10 mouse cellular contexts compared by ENCODE assay signal in the genomic region with DNA sequence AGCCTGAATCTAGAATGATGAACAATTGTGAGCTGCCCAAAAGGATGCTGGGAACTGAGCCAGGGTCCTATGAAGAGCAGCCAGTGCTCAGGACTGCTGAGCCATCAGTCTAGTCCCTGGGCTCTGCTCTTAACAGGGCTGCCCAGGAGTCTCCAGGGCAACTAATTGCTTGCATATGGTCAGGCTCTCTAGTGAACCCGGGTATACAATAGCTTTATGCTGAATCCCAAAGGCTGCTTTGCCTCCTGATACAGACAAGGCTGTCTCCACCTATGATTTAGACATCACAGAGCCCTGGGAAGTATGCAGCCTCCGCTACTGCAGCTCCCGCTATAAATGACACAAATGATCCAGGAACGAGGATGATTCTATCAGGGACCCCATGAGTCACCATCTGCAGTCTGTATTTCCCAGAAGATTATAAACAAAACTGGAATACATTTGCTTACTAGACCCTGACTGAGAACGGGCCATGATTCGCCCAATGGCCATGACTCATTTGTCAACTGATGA. TPM values are rescaled to one million over a fixed set of nuclear protein-coding genes. Genes with fewer than 3 reads are reported as not detected.
DNase-seq lines count a peak whose midpoint lies in the region; ATAC-seq and TF ChIP-seq lines count a peak whose summit lies in the region.
"Had no signal": no experiment of that assay in that cellular context is flagged by ENCODE, and none has a peak within 500 bp of the region (broad histone marks: within the 10 kb centered on the region; RNA-seq: fewer than 3 reads in every experiment).

No protein-coding gene starts in this region.

- ATAC-seq in hindbrain, embryonic 11.5 days (ENCODE audit: low FRiP score): peak; percentile 87
- ATAC-seq in lung, postnatal 0 days: no peak
- ATAC-seq in megakaryocyte, adult 5-6 weeks (ENCODE audit: poor library complexity, severe bottlenecking): no peak
- ATAC-seq: liver, postnatal 0 days had no signal

- no peak overlapping the region for H3K9ac ChIP-seq in hindbrain, embryonic 11.5 days (ENCODE audit: low read depth, low read length)
- H3K9ac ChIP-seq in lung, postnatal 0 days (replicated peaks; ENCODE audit: low read depth): no peak overlapping the region
- H3K9ac ChIP-seq: liver, postnatal 0 days had no signal

- H3ac ChIP-seq in myocyte (ENCODE audit: control insufficient read depth, insufficient read length): no peak overlapping the region

- H3K27me3 ChIP-seq in hindbrain, embryonic 11.5 days (ENCODE audit: control insufficient read depth, insufficient read depth, low read length): no peaks in the 10 kb centered on the region
- peaks cover 11% of the 10 kb centered on the region for H3K27me3 ChIP-seq in myocyte (ENCODE audit: control insufficient read depth, insufficient read depth, insufficient read length)
- H3K27me3 ChIP-seq in lung, postnatal 0 days (replicated peaks; ENCODE audit: insufficient read depth, low read length): no peaks in the 10 kb centered on the region

- TF ChIP-seq CTCF in gastrocnemius, adult 2 months (IDR thresholded peaks at IDR 0.05): no peak
- no peak for TF ChIP-seq CTCF in lung, postnatal 0 days (IDR thresholded peaks at IDR 0.05)

- TF ChIP-seq POLR2A in myocyte (IDR thresholded peaks at IDR 0.05; ENCODE audit: insufficient read length, low read depth): no peak

- WGBS in hindbrain, embryonic 11.5 days: 13% methylated on average over 6 of the region's 6 CpGs
- WGBS in lung, postnatal 0 days: 53% methylated on average over 6 of the region's 6 CpGs

- no peak overlapping the region for H3K4me2 ChIP-seq in hindbrain, embryonic 11.5 days (replicated peaks; ENCODE audit: low read depth, low read length)
- peak overlapping the region; percentile 12 for H3K4me2 ChIP-seq in myocyte (ENCODE audit: low read depth)
- H3K4me2 ChIP-seq in lung, postnatal 0 days (replicated peaks; ENCODE audit: low read depth, low read length): no peak overlapping the region

- H3K9me3 ChIP-seq in hindbrain, embryonic 11.5 days (ENCODE audit: control insufficient read depth, low read length): no peaks in the 10 kb centered on the region
- no peaks in the 10 kb centered on the region for H3K9me3 ChIP-seq in lung, postnatal 0 days (ENCODE audit: low read length)

- no peaks in the 10 kb centered on the region for H3K36me3 ChIP-seq in hindbrain, embryonic 11.5 days (ENCODE audit: control insufficient read depth, insufficient read depth, low read length)
- H3K36me3 ChIP-seq in myocyte (ENCODE audit: control insufficient read depth, insufficient read depth): no peaks in the 10 kb centered on the region
- no peaks in the 10 kb centered on the region for H3K36me3 ChIP-seq in lung, postnatal 0 days (ENCODE audit: insufficient read depth, low read length)

- DNase-seq in gastrocnemius, adult 2 months: peak; percentile 55
- no peak for DNase-seq in gastrocnemius, postnatal 25 days
- DNase-seq in R1 (ENCODE audit: low read depth, low spot score): peak; percentile 42
- DNase-seq in hindbrain, embryonic 11.5 days (ENCODE audit: low spot score): peak; percentile 68
- DNase-seq in lung, postnatal 0 days (ENCODE audit: low spot score): no peak
- DNase-seq in retina, postnatal 1 day: no peak
- DNase-seq: liver, postnatal 0 days had no signal

- TF ChIP-seq EP300 in lung, postnatal 0 days (IDR thresholded peaks at IDR 0.05): no peak

- H3K4me1 ChIP-seq in hindbrain, embryonic 11.5 days (replicated peaks; ENCODE audit: control insufficient read depth, insufficient read depth, low read length): peaks cover 9% of the 10 kb centered on the region
- H3K4me1 ChIP-seq in lung, postnatal 0 days (ENCODE audit: insufficient read depth, low read depth, low read length): no peaks in the 10 kb centered on the region; the same call in 1 of the 2 replicates

- intact Hi-C loops in gastrocnemius, adult 2 months (cut with DNase I): no loop called here

- no peak overlapping the region for H3K27ac ChIP-seq in gastrocnemius, adult 2 months
- peak overlapping the region; percentile 34 for H3K27ac ChIP-seq in hindbrain, embryonic 11.5 days (ENCODE audit: low read depth, low read length)
- no peak overlapping the region for H3K27ac ChIP-seq in lung, postnatal 0 days (ENCODE audit: low read length)

- no peak overlapping the region for H3K4me3 ChIP-seq in gastrocnemius, adult 2 months
- no peak overlapping the region for H3K4me3 ChIP-seq in hindbrain, embryonic 11.5 days (ENCODE audit: low read depth, low read length)
- H3K4me3 ChIP-seq in myocyte: no peak overlapping the region
- H3K4me3 ChIP-seq in lung, postnatal 0 days (ENCODE audit: low read depth, low read length): no peak overlapping the region

- no peaks in the 10 kb centered on the region for H3K79me2 ChIP-seq in myocyte (ENCODE audit: control insufficient read depth, insufficient read depth)

TF ChIP-seq in myocyte, 11 proteins besides CTCF, POLR2A, EP300 and RAD21:
- TF ChIP-seq CEBPB (IDR thresholded peaks at IDR 0.05; ENCODE audit: insufficient read depth, poor library complexity, severe bottlenecking) (no peak), REST (IDR thresholded peaks at IDR 0.05; ENCODE audit: insufficient read depth, insufficient read length) (no peak), SRF (IDR thresholded peaks at IDR 0.05; ENCODE audit: control insufficient read depth, insufficient read length, low read depth) (no peak), POLR2AphosphoS2 (IDR thresholded peaks at IDR 0.05; ENCODE audit: insufficient read length, low read depth) (no peak), MAX (IDR thresholded peaks at IDR 0.05; ENCODE audit: low read depth) (no peak), USF1 (IDR thresholded peaks at IDR 0.05; ENCODE audit: low read depth) (no peak), TCF3 (IDR thresholded peaks at IDR 0.05; ENCODE audit: insufficient read length, low read depth) (no peak), E2F4 (IDR thresholded peaks at IDR 0.05; ENCODE audit: insufficient read depth) (no peak), MYOG (IDR thresholded peaks at IDR 0.05; ENCODE audit: control insufficient read depth in 1 of 3, insufficient read depth in 1 of 3, insufficient read length in 2 of 3, low read depth in 2 of 3) (no peak), TCF12 (IDR thresholded peaks at IDR 0.05; ENCODE audit: insufficient read depth, poor library complexity, severe bottlenecking) (no peak), MYOD1 (IDR thresholded peaks at IDR 0.05; ENCODE audit: control insufficient read depth in 1 of 3, insufficient read length in 2 of 3, low read depth in 2 of 3) (no peak)

RNA-seq across cellular contexts. Expression of gene Slc37a1, which starts 22.7 kb away (rescaled TPM):
- total RNA-seq in gastrocnemius, adult 2 months (2021): 1 to 10 TPM; 3.0 to 4.2 TPM
- total RNA-seq in gastrocnemius, postnatal 25 days (2021): 1 to 10 TPM; 3.0 to 5.2 TPM
- polyA plus RNA-seq in hindbrain, embryonic 11.5 days (2014; fragmentation: Nextera tagmentation; extraction: Ambion mirVana): 13.0 and 13.3 TPM in 2 replicates
- polyA plus RNA-seq in myocyte (2012; fragmentation: generic; extraction: Trizol): 0.12 TPM
- polyA plus RNA-seq in lung, postnatal 0 days (2015; fragmentation: Nextera tagmentation; extraction: Ambion mirVana): 25.2 and 33.9 TPM in 2 replicates
- 6.3 and 8.1 TPM in 2 replicates for total RNA-seq in megakaryocyte, adult 5-6 weeks (2015)
- total RNA-seq in megakaryocyte, adult 5-6 weeks (2017): 3.9 and 10.6 TPM in 2 replicates

RNA-seq across cellular contexts. Expression of gene Rsph1, which starts 32.2 kb away (rescaled TPM):
- total RNA-seq in gastrocnemius, adult 2 months (2021): 10 to 100 TPM in 1 of 2 experiments, 1 to 10 TPM in 1; 4.7 to 17.5 TPM
- total RNA-seq in gastrocnemius, postnatal 25 days (2021): 10 to 100 TPM in 1 of 2 experiments, 1 to 10 TPM in 1; 8.0 to 10.2 TPM
- polyA plus RNA-seq in hindbrain, embryonic 11.5 days (2014; fragmentation: Nextera tagmentation; extraction: Ambion mirVana): 5.1 TPM in 2 replicates
- 0.30 TPM for polyA plus RNA-seq in myocyte (2012; fragmentation: generic; extraction: Trizol)
- 21.4 and 25.2 TPM in 2 replicates for polyA plus RNA-seq in lung, postnatal 0 days (2015; fragmentation: Nextera tagmentation; extraction: Ambion mirVana)
- 0.36 TPM in 2 replicates for total RNA-seq in megakaryocyte, adult 5-6 weeks (2015)
- 0.66 and 1.1 TPM in 2 replicates for total RNA-seq in megakaryocyte, adult 5-6 weeks (2017)
- total RNA-seq: common myeloid progenitor, adult 5-6 weeks had no signal

Comparison
In these comparisons a context has a peak if more than half of its experiments do, and no peak if none do; other contexts are left out.
1. DNase-seq: peak in gastrocnemius, adult 2 months (single experiment), R1 (single experiment) and hindbrain, embryonic 11.5 days (single experiment); none in gastrocnemius, postnatal 25 days (single experiment), lung, postnatal 0 days (single experiment) and retina, postnatal 1 day (single experiment).